Mouse (Mus musculus) embryonic facial prominence, embryonic 11.5 days (tissue): ENCODE measurements at regions not wholly inside any gene's neighbourhood (a gene's known extent, or its start where the extent isn't known, plus 50 kb on each side); places are given as distances from the start of the nearest gene placed in this dataset.

Experiments
- ATAC-seq: fragments of 200-750 bp; cut with Nextera tagmentation; replicated peaks from 2 replicates; pipeline ENCODE4 v1.8.0; 2017; ENCODE audit warnings: low read depth; ENCODE audit not compliant: insufficient number of reproducible peaks, low FRiP score, low TSS enrichment
- DNase-seq: peaks from one replicate; pipeline ENCODE4 v3.0.0-alpha.2; 2015; ENCODE audit warnings: low spot score
- H3K27ac ChIP-seq: fragments of 300-500 bp; sonication (generic); replicated peaks from 2 replicates; pipeline ENCODE4 v1.5.1; 2014; ENCODE audit warnings: mild to moderate bottlenecking, low read depth, low read length, control low read depth
- H3K27me3 ChIP-seq: fragments of 300-500 bp; sonication (generic); 2 replicates; pipeline ENCODE4 v1.6.1; 2014; ENCODE audit warnings: mild to moderate bottlenecking, low read length, moderate library complexity, mixed read lengths; ENCODE audit not compliant: control insufficient read depth, insufficient read depth
- H3K36me3 ChIP-seq: fragments of 300-500 bp; sonication (generic); replicated peaks from 2 replicates; pipeline ENCODE4 v1.6.1; 2014; ENCODE audit warnings: low read depth, mild to moderate bottlenecking, low read length, moderate library complexity, mixed read lengths; ENCODE audit not compliant: control insufficient read depth, insufficient read depth
- H3K4me1 ChIP-seq: fragments of 300-500 bp; sonication (generic); 2 replicates; pipeline ENCODE4 v1.6.1; 2014; ENCODE audit warnings: low read length, mixed read lengths; ENCODE audit not compliant: control insufficient read depth, insufficient read depth
- H3K4me2 ChIP-seq: fragments of 300-500 bp; sonication (generic); 2 replicates; pipeline ENCODE4 v1.6.1; 2014; ENCODE audit warnings: low read depth, mild to moderate bottlenecking, control low read depth, low read length, moderate library complexity
- H3K4me3 ChIP-seq: fragments of 300-500 bp; sonication (generic); 2 replicates; pipeline ENCODE4 v1.5.1; 2014; ENCODE audit warnings: low read depth, low read length, control low read depth
- H3K9ac ChIP-seq: fragments of 300-500 bp; sonication (generic); replicated peaks from 2 replicates; pipeline ENCODE4 v1.6.1; 2014; ENCODE audit warnings: mild to moderate bottlenecking, control low read depth, low read length
- H3K9me3 ChIP-seq: fragments of 300-500 bp; sonication (generic); replicated peaks from 2 replicates; pipeline ENCODE4 v1.6.1; 2016; ENCODE audit warnings: mild to moderate bottlenecking, low read length, inconsistent platforms, mixed read lengths; ENCODE audit not compliant: control insufficient read depth
- WGBS: fragments of 180-500 bp; shearing (Covaris S2); extraction: QIAGEN DNeasy Blood & Tissue Kit; methylation state at CpG from one replicate; pipeline ENCODE4 v1.1.7; 2014; 5-methylcytosine and 5-hydroxymethylcytosine counted together

DNA sequence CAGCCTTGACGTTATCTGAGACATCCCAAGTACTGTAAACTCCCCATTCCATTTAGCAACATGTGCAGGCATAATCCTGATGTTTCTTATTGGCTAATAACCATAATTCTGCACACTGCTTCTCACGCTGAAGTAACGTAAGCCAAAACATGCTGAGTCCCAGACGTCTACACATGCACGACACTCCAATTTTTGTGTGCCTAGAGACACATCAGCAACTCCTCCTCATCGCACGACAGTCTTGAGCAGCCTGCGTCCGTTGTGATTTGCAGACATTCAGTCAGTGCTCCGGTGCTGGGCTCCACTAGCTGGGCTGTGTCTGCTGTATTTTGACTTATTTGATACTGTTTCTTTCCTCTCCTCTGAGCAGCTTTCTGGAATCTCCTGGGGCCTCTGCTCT lies 143.2 kb downstream of the Basp1 start:
- no peaks in the 10 kb centered on the region for H3K27me3 ChIP-seq
- 73% methylated on average over 10 of the region's 10 CpGs for WGBS
- no peak overlapping the region for H3K27ac ChIP-seq
- DNase-seq: no peak
- H3K4me2 ChIP-seq: no peak overlapping the region
- no peak overlapping the region for H3K4me3 ChIP-seq
- no peaks in the 10 kb centered on the region for H3K9me3 ChIP-seq
- no peaks in the 10 kb centered on the region for H3K4me1 ChIP-seq
- H3K36me3 ChIP-seq: no peaks in the 10 kb centered on the region
- H3K9ac ChIP-seq: no peak overlapping the region
- ATAC-seq: peak; percentile 14; the same call in 1 of the 2 replicates

DNA sequence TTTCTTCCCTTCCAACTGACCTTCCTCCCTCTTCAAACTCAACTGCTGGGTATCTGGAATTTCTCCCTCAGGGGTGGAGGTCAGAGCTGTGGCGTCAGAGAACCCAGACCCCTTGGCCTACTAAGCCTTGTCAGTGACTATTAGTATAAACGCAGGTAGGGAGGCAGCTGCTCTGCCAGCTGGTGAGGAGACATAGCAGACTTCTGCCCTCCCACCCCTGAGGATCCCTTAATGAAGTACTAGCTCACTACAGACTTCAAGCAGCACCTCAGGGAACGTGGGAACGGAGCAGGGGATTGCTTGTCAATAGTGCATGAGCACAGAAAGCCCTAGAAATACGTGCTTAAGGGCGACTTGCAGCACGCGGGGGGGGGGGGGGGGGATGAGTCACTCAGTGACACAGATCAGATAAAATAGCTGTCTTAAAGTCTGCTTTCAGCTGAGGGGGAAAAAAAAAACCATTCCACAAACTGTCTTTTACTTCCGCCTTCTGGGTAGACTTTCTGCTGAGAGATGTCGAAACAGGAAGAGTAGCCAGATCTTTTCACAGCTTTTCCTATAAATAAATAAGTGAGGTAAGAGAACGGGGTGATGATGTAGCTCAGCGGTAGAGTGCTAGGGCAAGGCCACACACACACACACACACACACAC lies 144.1 kb downstream of the Basp1 start:
- no peaks in the 10 kb centered on the region for H3K36me3 ChIP-seq
- WGBS: 51% methylated on average over 11 of the region's 12 CpGs
- no peak overlapping the region for H3K27ac ChIP-seq
- H3K4me3 ChIP-seq: no peak overlapping the region
- no peaks in the 10 kb centered on the region for H3K27me3 ChIP-seq
- H3K9me3 ChIP-seq: no peaks in the 10 kb centered on the region
- DNase-seq (no peak), ATAC-seq (no peak)
- no peaks in the 10 kb centered on the region for H3K4me1 ChIP-seq
- H3K9ac ChIP-seq: no peak overlapping the region
- H3K4me2 ChIP-seq: no peak overlapping the region

DNA sequence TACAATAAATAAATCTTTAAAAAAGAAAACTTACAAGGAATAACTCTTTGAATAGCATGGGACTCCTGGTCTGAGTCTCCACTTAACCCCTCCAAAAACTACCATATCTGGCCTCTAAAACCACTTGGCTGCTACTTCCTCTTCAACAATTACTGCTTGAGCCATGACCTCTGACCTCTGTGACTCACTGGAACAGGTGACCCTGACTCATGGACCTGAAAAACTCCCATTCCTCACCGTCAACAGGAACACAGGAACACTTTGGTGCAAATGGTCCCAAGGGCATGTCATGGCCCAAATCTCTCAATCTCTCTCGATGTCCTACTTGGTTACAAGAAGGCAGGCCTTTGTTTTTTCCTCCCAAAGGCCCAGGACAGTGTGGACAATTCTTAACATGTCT lies 145.1 kb downstream of the Basp1 start:
- no peaks in the 10 kb centered on the region for H3K9me3 ChIP-seq
- WGBS: 60% methylated on average over 2 of the region's 2 CpGs
- no peaks in the 10 kb centered on the region for H3K4me1 ChIP-seq
- ATAC-seq (no peak), DNase-seq (no peak)
- H3K27me3 ChIP-seq: no peaks in the 10 kb centered on the region
- no peaks in the 10 kb centered on the region for H3K36me3 ChIP-seq
- H3K9ac ChIP-seq: no peak overlapping the region
- no peak overlapping the region for H3K4me2 ChIP-seq
- no peak overlapping the region for H3K4me3 ChIP-seq
- no peak overlapping the region for H3K27ac ChIP-seq

DNA sequence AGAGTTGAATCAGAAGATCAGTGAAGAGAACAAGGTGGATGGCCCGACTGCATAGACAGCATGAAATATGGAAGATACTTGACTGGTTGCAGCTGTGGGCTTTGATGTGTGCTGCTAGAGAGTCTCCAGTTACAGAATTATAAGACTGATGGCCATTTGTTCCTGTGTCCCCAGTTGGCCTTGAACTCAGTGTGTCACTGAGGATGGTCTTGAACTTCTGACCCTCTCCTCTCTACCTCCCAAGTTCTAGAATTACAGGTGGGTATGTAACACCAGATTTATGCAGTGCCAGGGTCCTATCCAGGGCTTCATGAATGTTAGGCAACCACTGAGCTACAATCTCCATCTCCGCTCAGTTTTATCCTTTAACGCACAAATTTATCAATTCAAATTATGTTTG lies 146.1 kb downstream of the Basp1 start:
- ATAC-seq: no peak
- Histone ChIP-seq H3K4me3 (no peak overlapping the region), H3K36me3 (no peaks in the 10 kb centered on the region), H3K27me3 (no peaks in the 10 kb centered on the region), H3K4me2 (no peak overlapping the region), H3K4me1 (no peaks in the 10 kb centered on the region), H3K27ac (no peak overlapping the region), H3K9ac (no peak overlapping the region), H3K9me3 (no peaks in the 10 kb centered on the region)
- 88% methylated on average over 3 of the region's 3 CpGs for WGBS
- DNase-seq: no peak

DNA sequence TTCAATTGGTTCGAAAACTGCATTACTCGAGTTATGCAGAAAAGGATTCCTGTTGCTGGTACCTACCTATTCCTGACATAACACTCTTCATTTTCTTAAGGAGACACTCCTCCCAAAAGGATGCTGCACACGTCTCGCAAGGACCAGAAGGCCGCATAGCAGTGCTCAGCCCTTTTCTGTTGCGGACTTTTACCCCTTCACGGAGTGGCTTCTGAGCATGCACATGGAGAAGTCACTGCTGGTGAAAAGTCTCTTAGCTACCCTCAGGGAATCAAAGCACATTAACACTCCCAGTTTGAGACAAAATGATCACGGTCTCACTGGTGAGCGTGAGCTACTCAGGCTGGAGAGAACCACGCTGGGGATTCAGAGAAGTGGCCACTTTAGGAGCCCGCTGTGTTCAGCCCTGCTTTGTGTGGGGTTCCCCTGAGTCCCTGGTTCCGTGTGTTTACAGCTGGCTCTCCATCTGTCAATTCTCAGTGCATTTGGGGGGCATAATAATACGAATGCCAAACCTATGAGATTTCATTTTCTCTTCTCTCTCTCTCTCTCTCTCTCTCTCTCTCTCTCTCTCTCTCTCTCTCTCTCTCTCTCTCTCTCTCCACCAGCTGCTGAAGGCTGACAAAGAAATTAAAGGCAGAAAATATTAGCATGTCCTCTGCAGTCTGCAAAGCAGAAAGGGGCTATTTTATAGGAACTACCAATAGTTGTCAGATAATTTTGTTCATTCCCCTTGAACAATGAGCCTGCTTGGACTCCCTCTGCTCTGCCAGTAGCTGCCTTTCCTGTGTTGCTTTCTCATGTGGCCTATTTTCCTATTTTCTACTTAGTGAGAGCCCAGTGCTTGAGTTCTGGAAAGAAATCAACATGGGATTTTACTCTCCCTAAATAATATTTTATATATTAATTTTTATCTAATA lies 160.7 kb downstream of the Basp1 start:
- Histone ChIP-seq H3K4me1 (no peaks in the 10 kb centered on the region), H3K27ac (no peak overlapping the region), H3K4me2 (no peak overlapping the region), H3K9ac (no peak overlapping the region), H3K27me3 (no peaks in the 10 kb centered on the region), H3K36me3 (no peaks in the 10 kb centered on the region), H3K9me3 (no peaks in the 10 kb centered on the region), H3K4me3 (no peak overlapping the region)
- ATAC-seq: peak; percentile 83; the same call in 1 of the 2 replicates
- no peak for DNase-seq
- 78% methylated on average over 13 of the region's 13 CpGs for WGBS

DNA sequence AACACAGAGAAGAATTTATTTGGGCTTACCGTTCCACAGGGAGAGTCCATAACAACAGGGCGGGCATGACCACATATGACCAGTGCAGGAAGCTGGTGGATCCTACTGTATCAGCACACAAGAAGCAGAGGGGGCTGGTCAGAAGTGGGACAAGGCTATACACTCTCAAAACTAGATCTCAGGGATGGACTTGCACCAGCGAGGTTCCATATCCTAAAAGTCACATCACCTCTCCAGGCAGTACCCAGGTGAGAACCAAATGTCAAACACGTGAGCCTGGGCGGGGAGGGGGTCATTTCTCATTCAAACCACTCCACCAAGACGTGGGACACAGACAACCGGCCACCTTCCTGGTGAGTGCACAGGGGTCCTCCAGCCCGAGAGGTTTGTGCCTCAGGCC lies 167.9 kb downstream of the Basp1 start:
- Histone ChIP-seq H3K27ac (no peak overlapping the region), H3K4me2 (no peak overlapping the region), H3K9ac (no peak overlapping the region), H3K27me3 (no peaks in the 10 kb centered on the region), H3K9me3 (no peaks in the 10 kb centered on the region), H3K4me3 (no peak overlapping the region), H3K4me1 (no peaks in the 10 kb centered on the region), H3K36me3 (no peaks in the 10 kb centered on the region)
- ATAC-seq: no peak
- no peak for DNase-seq
- 87% methylated on average over 8 of the region's 8 CpGs for WGBS

DNA sequence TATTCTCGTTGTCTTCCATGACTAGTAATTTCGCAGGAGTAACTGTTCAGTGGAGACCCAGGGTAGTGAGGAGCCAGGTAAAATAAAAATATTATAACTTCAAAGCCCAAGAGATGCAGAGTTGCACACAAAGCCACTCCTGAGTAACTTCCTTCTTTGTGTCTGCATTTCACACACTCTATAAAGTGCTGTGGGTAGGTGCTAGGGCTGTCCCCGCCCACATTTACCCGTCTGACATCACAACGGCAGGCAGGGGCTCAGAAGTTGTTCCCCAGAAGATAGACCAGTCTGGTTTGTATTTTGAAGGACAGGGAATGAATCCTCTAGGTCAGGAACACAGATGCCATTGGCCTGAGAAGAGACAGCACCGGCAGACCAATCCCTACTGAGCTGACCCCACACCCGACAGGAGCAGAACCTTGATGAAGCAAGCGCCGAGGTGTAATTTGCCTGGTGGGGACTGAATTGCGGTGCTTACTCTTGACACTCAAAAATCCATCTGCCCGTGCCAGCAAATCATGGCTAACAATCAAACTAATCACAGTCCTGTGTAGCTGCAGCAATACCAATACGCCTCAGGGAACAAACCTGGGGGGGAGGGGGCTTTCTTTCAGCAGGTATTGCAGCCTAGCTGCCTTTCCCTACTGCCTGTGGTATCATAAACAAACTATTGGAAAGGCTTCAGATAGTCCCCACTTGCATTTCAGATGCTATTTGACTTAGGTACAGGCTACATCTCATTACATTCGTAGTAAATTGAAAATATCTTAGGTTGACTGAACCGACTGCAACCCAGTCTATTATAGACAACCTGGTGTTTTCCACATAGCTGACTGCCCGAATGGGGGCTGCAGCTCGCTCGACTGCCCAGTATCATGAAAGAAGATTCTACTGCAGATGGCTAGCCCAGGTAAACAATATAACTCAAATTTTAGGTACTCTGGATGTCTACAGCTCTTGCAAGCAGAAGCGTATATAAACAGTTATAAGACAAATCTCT lies 175.6 kb downstream of the Basp1 start:
- no peak overlapping the region for H3K4me3 ChIP-seq
- WGBS: 81% methylated on average over 18 of the region's 18 CpGs
- no peaks in the 10 kb centered on the region for H3K27me3 ChIP-seq
- no peaks in the 10 kb centered on the region for H3K4me1 ChIP-seq
- no peak overlapping the region for H3K9ac ChIP-seq
- no peak for DNase-seq
- no peaks in the 10 kb centered on the region for H3K9me3 ChIP-seq
- no peak for ATAC-seq
- H3K27ac ChIP-seq: no peak overlapping the region
- H3K36me3 ChIP-seq: no peaks in the 10 kb centered on the region
- H3K4me2 ChIP-seq: no peak overlapping the region
